Mouse (Mus musculus): ENCODE results near the gene Sox5.

- TF ChIP-seq ZMIZ1 (IDR thresholded peaks at IDR 0.05; ENCODE audit: low read depth, low read length) (no peak), CTCF (conservative IDR thresholded peaks at IDR 0.05 in 1 of 2, IDR thresholded peaks at IDR 0.05 in 1 of 2; ENCODE audit: low read depth in 2 of 2, low read length in 2 of 2) (no peak), MAFK (IDR thresholded peaks at IDR 0.05; ENCODE audit: insufficient replicate concordance, low read length) (no peak), POLR2A (IDR thresholded peaks at IDR 0.05; ENCODE audit: low read depth, low read length) (no peak), MAZ (IDR thresholded peaks at IDR 0.05; ENCODE audit: low read depth, low read length) (no peak), EP300 (IDR thresholded peaks at IDR 0.05; ENCODE audit: low read length) (no peak), POLR2AphosphoS2 (IDR thresholded peaks at IDR 0.05; ENCODE audit: low read depth, low read length) (no peak)
Observed at GRCm38 (mm10) chr6:144307551-144308149, 474.1 kb downstream of the Sox5 start.

Measured in CH12.LX (cell line).